Comparison of ENCODE assay signal across 8 mouse cellular contexts in the genomic region with DNA sequence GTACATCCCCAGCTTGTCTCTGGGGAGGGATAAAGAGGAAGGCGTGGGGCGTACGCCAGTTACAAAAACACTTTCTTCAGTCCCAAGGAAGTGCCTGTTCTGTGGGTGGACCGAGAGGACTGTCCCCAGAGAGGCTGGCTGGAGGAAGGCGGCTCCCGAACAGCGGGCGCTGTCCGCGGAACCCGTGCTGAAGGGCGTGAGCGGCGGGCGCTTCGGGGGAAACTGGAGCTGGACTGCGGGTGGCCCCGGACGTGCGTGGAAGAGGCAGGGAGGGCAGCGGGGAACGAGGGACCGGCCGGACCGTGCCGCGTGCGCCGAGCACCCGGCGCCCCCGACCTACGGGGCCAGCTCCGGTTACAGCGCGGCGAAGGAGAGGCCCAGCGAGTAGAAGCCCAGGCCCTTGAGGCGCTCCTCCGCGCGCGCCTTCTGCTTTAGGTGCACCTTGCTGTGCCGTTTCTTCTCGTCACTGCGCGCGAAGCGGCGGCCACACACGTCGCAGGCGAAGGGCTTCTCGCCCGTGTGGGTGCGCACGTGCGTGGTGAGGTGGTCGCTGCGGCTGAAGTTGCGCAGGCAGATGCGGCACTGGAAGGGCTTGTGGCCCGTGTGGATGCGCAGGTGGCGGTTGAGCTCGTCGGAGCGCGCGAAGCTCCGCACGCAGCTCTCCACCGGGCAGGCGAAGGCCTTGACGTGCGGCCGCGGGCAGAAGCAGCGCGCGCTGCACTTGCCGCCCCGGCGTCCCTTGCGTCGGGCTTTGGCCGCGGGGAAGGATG. TPM values are rescaled to one million over a fixed set of nuclear protein-coding genes. Genes with fewer than 3 reads are reported as not detected.
A peak's percentile ranks its signal among the peaks of the same experiment; 100 is the strongest.
DNase-seq lines count a peak whose midpoint lies in the region; ATAC-seq and TF ChIP-seq lines count a peak whose summit lies in the region.

No protein-coding gene starts in this region.

- H3K9me3 ChIP-seq in heart, embryonic 15.5 days (replicated peaks): no peaks in the 10 kb centered on the region
- no peaks in the 10 kb centered on the region for H3K9me3 ChIP-seq in kidney, embryonic 16.5 days (ENCODE audit: low read length)
- H3K9me3 ChIP-seq in lung, embryonic 14.5 days (ENCODE audit: low read depth, low read length): no peaks in the 10 kb centered on the region

- no peak for ATAC-seq in heart, embryonic 15.5 days (replicated peaks; ENCODE audit: insufficient number of reproducible peaks, insufficient read depth, low FRiP score, low read depth)
- ATAC-seq in kidney, embryonic 16.5 days (ENCODE audit: low FRiP score, low TSS enrichment): peak; percentile 16; the same call in 1 of the 2 replicates
- peak; percentile 44; the same call in 1 of the 2 replicates for ATAC-seq in lung, embryonic 14.5 days (ENCODE audit: insufficient read depth)
- ATAC-seq in activated CD4-positive, CD25-positive, alpha-beta regulatory T cell, adult 4 months: no peak

- no peak for TF ChIP-seq CTCF in gastrocnemius, adult 2 months (IDR thresholded peaks at IDR 0.05)
- no peak for TF ChIP-seq CTCF in lung, embryonic 14.5 days (IDR thresholded peaks at IDR 0.05; ENCODE audit: low read depth)
- no peak for TF ChIP-seq CTCF in olfactory bulb, adult 2 months (IDR thresholded peaks at IDR 0.05; ENCODE audit: insufficient read depth, low read depth, low read length)

- H3K9ac ChIP-seq in heart, embryonic 15.5 days: no peak overlapping the region
- no peak overlapping the region for H3K9ac ChIP-seq in kidney, embryonic 16.5 days (replicated peaks; ENCODE audit: low read length)
- no peak overlapping the region for H3K9ac ChIP-seq in lung, embryonic 14.5 days

- no peak overlapping the region for H3K27ac ChIP-seq in gastrocnemius, adult 2 months
- no peak overlapping the region for H3K27ac ChIP-seq in heart, embryonic 15.5 days
- H3K27ac ChIP-seq in kidney, embryonic 16.5 days (ENCODE audit: low read length): no peak overlapping the region
- no peak overlapping the region for H3K27ac ChIP-seq in lung, embryonic 14.5 days (ENCODE audit: low read depth)
- no peak overlapping the region for H3K27ac ChIP-seq in olfactory bulb, adult 2 months (ENCODE audit: insufficient read depth, low read depth, low read length)

- no peaks in the 10 kb centered on the region for H3K36me3 ChIP-seq in heart, embryonic 15.5 days
- no peaks in the 10 kb centered on the region for H3K36me3 ChIP-seq in kidney, embryonic 16.5 days (ENCODE audit: insufficient read depth, low read length)
- H3K36me3 ChIP-seq in lung, embryonic 14.5 days (ENCODE audit: insufficient read depth): no peaks in the 10 kb centered on the region

- peak overlapping the region; percentile 40 for H3K4me3 ChIP-seq in gastrocnemius, adult 2 months
- peak overlapping the region; percentile 50 for H3K4me3 ChIP-seq in heart, embryonic 15.5 days
- H3K4me3 ChIP-seq in kidney, embryonic 16.5 days (ENCODE audit: low read length): peak overlapping the region; percentile 52
- peak overlapping the region; percentile 40 for H3K4me3 ChIP-seq in lung, embryonic 14.5 days (ENCODE audit: low read depth, low read length)
- H3K4me3 ChIP-seq in olfactory bulb, adult 2 months (ENCODE audit: insufficient read depth, low read depth, low read length): peak overlapping the region; percentile 77

- peaks cover 30% of the 10 kb centered on the region for H3K4me1 ChIP-seq in heart, embryonic 15.5 days (replicated peaks)
- peaks cover 24% of the 10 kb centered on the region for H3K4me1 ChIP-seq in kidney, embryonic 16.5 days (ENCODE audit: insufficient read depth, low read length)
- H3K4me1 ChIP-seq in lung, embryonic 14.5 days (ENCODE audit: insufficient read depth): no peaks in the 10 kb centered on the region
- peaks cover 18% of the 10 kb centered on the region for H3K4me1 ChIP-seq in olfactory bulb, adult 2 months (ENCODE audit: control insufficient read depth, insufficient read depth, low read length)

- no peak for TF ChIP-seq POLR2A in olfactory bulb, adult 2 months (IDR thresholded peaks at IDR 0.05; ENCODE audit: insufficient read depth, low read depth, low read length)

- intact Hi-C loops in gastrocnemius, adult 2 months (cut with DNase I): no loop called here
- intact Hi-C loops in gastrocnemius, postnatal 36 days (cut with DNase I): no loop called here

- DNase-seq in gastrocnemius, adult 2 months: peak; percentile 34
- no peak for DNase-seq in gastrocnemius, postnatal 36 days
- peak; percentile 36 for DNase-seq in embryo, embryonic 11.5 days (ENCODE audit: low read depth, low spot score)
- peak; percentile 77 for DNase-seq in lung, embryonic 14.5 days

- WGBS in heart, embryonic 15.5 days: under 1% methylated on average over 88 of the region's 88 CpGs
- under 1% methylated on average over 75 of the region's 88 CpGs for WGBS in kidney, embryonic 16.5 days
- WGBS in lung, embryonic 14.5 days: under 1% methylated on average over 88 of the region's 88 CpGs
- WGBS in olfactory bulb, adult 2 months: 5% methylated on average over 88 of the region's 88 CpGs

- H3K4me2 ChIP-seq in heart, embryonic 15.5 days: peak overlapping the region; percentile 54
- peak overlapping the region; percentile 47 for H3K4me2 ChIP-seq in kidney, embryonic 16.5 days (replicated peaks; ENCODE audit: low read depth, low read length)
- peak overlapping the region; percentile 42 for H3K4me2 ChIP-seq in lung, embryonic 14.5 days

- H3K27me3 ChIP-seq in heart, embryonic 15.5 days: peaks cover 91% of the 10 kb centered on the region
- peaks cover 65% of the 10 kb centered on the region for H3K27me3 ChIP-seq in kidney, embryonic 16.5 days (ENCODE audit: insufficient read depth, low read length)
- H3K27me3 ChIP-seq in lung, embryonic 14.5 days (ENCODE audit: insufficient read depth, low read length): peaks cover 73% of the 10 kb centered on the region

RNA-seq across cellular contexts. Expression of a gene that starts 1.9 kb away (rescaled TPM):
- total RNA-seq in gastrocnemius, adult 2 months (2021): not detected
- total RNA-seq in gastrocnemius, postnatal 36 days (2021): not detected
- polyA plus RNA-seq in heart, embryonic 15.5 days (2015; fragmentation: Nextera tagmentation; extraction: Ambion mirVana): not detected in 2 replicates
- 0.07 TPM in 1 of 2 replicates, not detected in the other for polyA plus RNA-seq in kidney, embryonic 16.5 days (2015; fragmentation: Nextera tagmentation; extraction: Ambion mirVana)
- polyA plus RNA-seq in lung, embryonic 14.5 days (2014; fragmentation: Nextera tagmentation; extraction: Ambion mirVana): not detected in 2 replicates
- polyA plus RNA-seq in olfactory bulb, adult 2 months (2012; ENCODE audit: insufficient read depth, insufficient read length, low replicate concordance, missing spikeins): not detected in 2 replicates
- polyA plus RNA-seq in activated CD4-positive, CD25-positive, alpha-beta regulatory T cell, adult 4 months (2017; shearing (Covaris generic)): not detected

RNA-seq across cellular contexts. Expression of a gene that starts 8.7 kb away (rescaled TPM):
- under 1 TPM in 1 of 2 experiments, not detected in 1; 0.03 TPM for total RNA-seq in gastrocnemius, adult 2 months (2021)
- total RNA-seq in gastrocnemius, postnatal 36 days (2021): under 1 TPM in 1 of 2 experiments, not detected in 1; 0.03 TPM
- 0.03 and 0.15 TPM in 2 replicates for polyA plus RNA-seq in heart, embryonic 15.5 days (2015; fragmentation: Nextera tagmentation; extraction: Ambion mirVana)
- 0.08 and 0.09 TPM in 2 replicates for polyA plus RNA-seq in kidney, embryonic 16.5 days (2015; fragmentation: Nextera tagmentation; extraction: Ambion mirVana)
- 0.15 and 0.29 TPM in 2 replicates for polyA plus RNA-seq in lung, embryonic 14.5 days (2014; fragmentation: Nextera tagmentation; extraction: Ambion mirVana)
- polyA plus RNA-seq in olfactory bulb, adult 2 months (2012; ENCODE audit: insufficient read depth, insufficient read length, low replicate concordance, missing spikeins): not detected in 2 replicates
- polyA plus RNA-seq in activated CD4-positive, CD25-positive, alpha-beta regulatory T cell, adult 4 months (2017; shearing (Covaris generic)): under 1 TPM in 1 of 2 experiments, not detected in 1; 0.05 TPM

RNA-seq across cellular contexts. Expression of a gene that starts 59.7 kb away (rescaled TPM):
- 10 to 100 TPM; 14.8 to 15.9 TPM for total RNA-seq in gastrocnemius, adult 2 months (2021)
- total RNA-seq in gastrocnemius, postnatal 36 days (2021): 10 to 100 TPM in 1 of 2 experiments, 1 to 10 TPM in 1; 9.6 to 11.0 TPM
- 38.8 and 41.9 TPM in 2 replicates for polyA plus RNA-seq in heart, embryonic 15.5 days (2015; fragmentation: Nextera tagmentation; extraction: Ambion mirVana)
- polyA plus RNA-seq in kidney, embryonic 16.5 days (2015; fragmentation: Nextera tagmentation; extraction: Ambion mirVana): 37.6 and 39.1 TPM in 2 replicates
- 26.5 and 27.3 TPM in 2 replicates for polyA plus RNA-seq in lung, embryonic 14.5 days (2014; fragmentation: Nextera tagmentation; extraction: Ambion mirVana)
- not detected in 2 replicates for polyA plus RNA-seq in olfactory bulb, adult 2 months (2012; ENCODE audit: insufficient read depth, insufficient read length, low replicate concordance, missing spikeins)
- polyA plus RNA-seq in activated CD4-positive, CD25-positive, alpha-beta regulatory T cell, adult 4 months (2017; shearing (Covaris generic)): 10 to 100 TPM; 17.9 to 24.1 TPM

Comparison
In these comparisons a context has a peak if more than half of its experiments do, and no peak if none do; other contexts are left out.
1. DNase-seq: peak in gastrocnemius, adult 2 months (single experiment), embryo, embryonic 11.5 days (single experiment) and lung, embryonic 14.5 days (single experiment); none in gastrocnemius, postnatal 36 days (0 of 2).
2. ATAC-seq: peak in kidney, embryonic 16.5 days (single experiment) and lung, embryonic 14.5 days (single experiment); none in heart, embryonic 15.5 days (single experiment) and activated CD4-positive, CD25-positive, alpha-beta regulatory T cell, adult 4 months (single experiment).
3. Peak in every context shown above with its lines, with median percentiles within 50 percentile points of each other: H3K4me3 ChIP-seq and H3K4me2 ChIP-seq.